Mouse (Mus musculus) left cerebral cortex, adult 18-20 months (tissue): Measurements from ENCODE around the gene Eno2. TPM values are rescaled to one million over a fixed set of nuclear protein-coding genes. Genes with fewer than 3 reads are reported as not detected.
"Not testable (repeated sequence)": the region's sequence is repeated elsewhere in the genome, so short reads cannot be mapped to it uniquely, and the experiment has no call there.

Experiments
- DNase-seq, 2 experiments: peaks; one replicate each; pipeline ENCODE4 v3.0.0; 2021 to 2022; ENCODE audit warnings: low spot score in 2 of 2, mixed read lengths in 1 of 2
- total RNA-seq, 2 experiments: library from RNA; stranded (reverse); gene quantifications; 2 replicates each; pipeline ENCODE4 v1.2.3; 2021

Gene Eno2
- total RNA-seq, 2 experiments from 2014 or later = 1,066 to 1,067 TPM

GRCm38 (mm10) chr6:124807366-124807765 is 37.9 kb upstream of the Eno2 start:
- peak in 1 of 2 experiments; percentile 50 for DNase-seq

- no peak for DNase-seq
Observed at GRCm38 (mm10) chr6:124806446-124807140, 37.1 kb upstream of the Eno2 start.

GRCm38 (mm10) chr6:124805341-124806321 is 36.2 kb upstream of the Eno2 start:
- peak; percentile 96 to 97 for DNase-seq

DNA sequence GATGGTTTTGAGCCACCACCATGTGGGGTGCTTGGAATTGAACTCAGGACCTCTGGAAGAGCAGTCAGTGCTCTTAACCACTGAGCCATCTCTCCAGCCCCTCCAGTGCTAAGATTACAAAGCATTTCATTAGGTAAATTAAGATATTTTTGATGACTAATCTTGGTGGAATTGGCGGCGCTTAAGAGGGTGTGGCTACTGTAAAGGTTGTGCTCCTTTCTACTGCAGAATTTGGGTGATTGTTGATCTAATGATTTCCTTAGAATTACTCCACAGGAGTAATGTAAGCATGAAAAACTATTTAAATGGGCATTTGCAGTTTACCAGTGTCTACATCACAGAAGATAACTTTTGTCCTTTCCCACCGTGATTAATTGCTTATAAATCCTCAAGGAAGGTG is 34.9 kb upstream of the Eno2 start:
- no peak for DNase-seq

DNA sequence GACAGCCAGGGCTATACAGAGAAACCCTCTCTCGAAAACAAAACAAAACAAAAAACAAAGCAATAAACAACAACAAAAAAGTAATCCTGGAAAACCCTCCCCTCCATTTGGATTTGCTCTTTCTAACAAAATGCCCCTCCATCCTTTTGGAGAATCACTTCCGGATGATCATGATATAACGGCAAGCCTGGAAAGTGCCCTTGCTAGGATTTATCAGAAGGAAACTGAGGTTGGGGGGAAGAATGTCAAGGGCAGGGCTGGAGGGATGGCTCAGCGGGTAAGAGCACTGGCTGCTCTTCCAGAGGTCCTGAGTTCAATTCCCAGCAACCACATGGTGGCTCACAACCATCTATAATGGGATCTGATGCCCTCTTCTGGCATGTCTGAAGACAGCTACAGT is 34.2 kb upstream of the Eno2 start:
- not testable (repeated sequence) for DNase-seq

DNA sequence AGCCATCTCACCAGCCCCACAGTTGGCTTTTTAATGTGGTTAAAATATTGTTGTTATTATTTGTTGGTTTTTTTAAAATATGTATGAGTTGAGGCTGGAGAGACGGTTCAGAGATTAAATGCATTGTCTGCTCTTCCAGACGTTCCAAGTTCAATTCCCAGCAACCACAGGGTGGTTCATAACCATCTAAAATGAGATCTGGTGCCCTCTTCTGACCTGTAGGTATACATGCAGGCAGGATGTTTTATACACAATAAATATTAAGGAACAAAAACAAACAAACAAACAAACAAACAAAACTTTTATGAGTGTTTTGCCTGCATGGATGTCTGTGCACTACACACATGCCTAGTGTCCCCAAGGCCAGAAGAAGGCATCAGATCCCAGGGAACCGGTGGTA is 33.6 kb upstream of the Eno2 start:
- DNase-seq = no peak

DNA sequence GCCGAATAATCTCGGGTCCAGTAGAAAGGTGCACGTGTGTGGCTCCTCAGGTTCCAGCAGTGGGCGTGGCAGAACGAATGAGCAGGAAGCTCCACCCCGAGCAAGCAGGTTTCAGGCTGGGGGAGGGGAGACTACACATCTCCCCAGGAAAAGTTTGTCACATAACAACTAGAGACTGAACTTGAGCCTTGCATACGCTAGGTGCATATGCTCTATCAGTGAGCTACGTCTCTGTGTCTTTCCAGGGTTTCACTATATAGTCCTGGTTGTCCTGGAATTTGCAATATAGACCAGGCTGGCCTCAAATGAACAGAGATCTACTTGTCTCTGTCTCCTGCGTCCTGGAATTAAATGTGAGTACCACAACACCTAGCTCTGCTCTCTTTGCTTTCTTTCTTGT is 32.9 kb upstream of the Eno2 start:
- not testable (repeated sequence) for DNase-seq

- no peak for DNase-seq
Observed at GRCm38 (mm10) chr6:124796200-124796599, 26.7 kb upstream of the Eno2 start.

GRCm38 (mm10) chr6:124795781-124796180 is 26.3 kb upstream of the Eno2 start:
- DNase-seq = no peak

DNA sequence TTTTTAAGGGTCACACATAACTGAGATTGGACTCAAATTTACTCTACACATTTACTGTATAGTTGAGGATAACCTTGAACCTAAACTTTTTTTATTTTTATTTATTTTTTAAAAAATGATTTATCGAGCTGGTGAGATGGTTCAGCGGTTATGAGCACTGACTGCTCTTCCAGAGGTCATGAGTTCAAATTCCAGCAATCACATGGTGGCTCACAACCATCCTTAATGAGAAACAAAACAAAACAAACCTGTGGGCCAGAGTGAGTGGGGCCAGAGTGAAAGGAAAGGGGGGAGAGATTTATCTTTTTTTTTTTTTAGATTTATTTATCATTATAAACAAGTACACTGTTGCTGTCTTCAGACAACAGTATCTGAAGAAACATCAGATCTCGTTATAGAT is 22.4 kb upstream of the Eno2 start:
- DNase-seq = no peak

GRCm38 (mm10) chr6:124790121-124790520 is 20.6 kb upstream of the Eno2 start:
- no peak for DNase-seq

- no peak for DNase-seq
Observed at GRCm38 (mm10) chr6:124789519-124789918, 20.0 kb upstream of the Eno2 start.

GRCm38 (mm10) chr6:124787722-124788121 is 18.2 kb upstream of the Eno2 start:
- no peak for DNase-seq

- DNase-seq = peak; percentile 38 to 60
Observed at GRCm38 (mm10) chr6:124786756-124787420, 17.4 kb upstream of the Eno2 start.

- DNase-seq = no peak
Observed at GRCm38 (mm10) chr6:124782436-124782835, 13.0 kb upstream of the Eno2 start.

- DNase-seq = no peak
Observed at GRCm38 (mm10) chr6:124780917-124781316, 11.4 kb upstream of the Eno2 start.

DNA sequence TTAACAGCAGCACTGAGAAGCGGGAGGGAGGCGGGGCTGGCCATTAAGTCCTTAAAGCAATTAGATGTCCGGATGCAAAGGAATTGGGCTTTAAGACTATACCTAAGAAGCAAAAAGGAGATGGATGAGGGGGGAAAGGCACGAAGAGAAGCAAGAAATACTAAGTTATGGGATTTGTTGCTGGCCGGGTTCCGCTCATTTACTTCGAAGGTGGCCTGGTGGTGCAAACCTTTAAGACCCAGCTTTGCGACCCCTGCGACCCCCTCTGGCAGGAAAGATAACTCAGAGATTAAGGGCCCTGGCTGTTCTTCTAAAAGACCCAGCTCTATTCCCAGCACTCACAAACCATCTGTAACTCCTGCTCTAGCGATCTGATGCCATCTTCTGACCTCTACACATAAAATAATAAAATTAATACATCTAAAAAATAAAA is 10.5 kb upstream of the Eno2 start:
- DNase-seq = no peak

DNA sequence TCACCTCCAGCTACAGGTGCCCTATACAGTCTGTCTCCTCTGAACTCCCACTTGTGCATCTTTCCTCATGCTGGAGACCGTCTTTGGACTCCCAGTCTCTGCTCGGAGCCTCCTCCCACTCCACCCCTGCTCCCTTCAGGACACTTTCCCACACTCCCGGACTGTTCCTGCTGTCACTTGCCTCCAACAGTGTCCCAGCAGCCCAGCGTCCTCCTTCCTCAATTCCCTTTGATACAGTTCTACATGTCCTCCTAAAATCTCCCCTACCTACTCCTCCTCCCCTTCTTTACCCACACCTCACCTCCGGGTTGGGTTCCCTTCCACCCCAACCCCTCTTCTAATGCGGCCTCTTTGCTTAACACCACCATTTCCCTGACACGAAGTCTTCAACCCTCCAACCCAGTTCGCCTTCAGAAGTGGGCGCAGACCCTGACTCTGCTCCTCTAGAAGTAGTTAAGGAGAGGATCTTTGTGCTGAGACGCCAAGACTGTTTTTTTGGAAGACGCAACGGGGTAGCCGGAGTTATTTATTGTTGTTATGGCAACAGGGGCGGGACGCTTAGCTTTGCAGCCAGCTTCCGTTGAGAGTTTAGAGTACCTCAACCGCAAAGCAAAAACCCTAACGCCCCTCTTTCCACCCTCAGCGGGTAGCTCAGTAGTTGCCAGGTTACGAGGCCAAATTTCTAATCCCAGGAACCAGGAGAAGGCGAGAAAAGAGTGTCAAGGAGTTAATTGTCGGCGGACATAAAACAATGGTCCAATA is 9.9 kb upstream of the Eno2 start, which contains the start of gene Lrrc23:
Gene Lrrc23 (minus strand): TSS at position 506 of the 762 bp plus-strand sequence.
- DNase-seq = peak in 1 of 2 experiments; percentile 42

DNA sequence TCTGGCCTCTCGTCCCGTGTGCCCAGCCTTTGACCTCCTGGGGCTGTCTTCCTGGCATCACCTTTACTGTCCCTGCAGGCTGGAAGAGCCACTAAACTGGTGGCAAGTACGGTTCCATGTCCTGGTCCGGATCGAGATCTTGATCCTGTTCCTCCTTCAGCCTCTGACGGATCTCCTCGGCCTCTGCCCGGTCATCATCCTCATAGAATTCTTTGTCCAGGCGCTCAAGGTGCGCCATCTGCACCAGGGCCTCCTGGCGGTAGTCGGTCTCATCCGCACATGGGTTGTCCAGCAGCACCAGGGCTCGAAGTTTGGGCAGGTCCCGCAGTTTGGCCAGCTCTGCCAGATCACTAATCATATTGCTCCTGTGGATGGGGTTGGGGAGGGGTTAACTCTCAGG is 1.0 kb upstream of the Eno2 start:
- no peak for DNase-seq

- no peak for DNase-seq
Observed at GRCm38 (mm10) chr6:124770013-124770412, 540 bp upstream of the Eno2 start.

- DNase-seq = no peak
Observed at GRCm38 (mm10) chr6:124768704-124769044, 799 bp downstream of the Eno2 start.
